Mouse (Mus musculus) neural tube, embryonic 15.5 days (tissue): ENCODE data around the gene Exosc1. TPM values are rescaled to one million over a fixed set of nuclear protein-coding genes. Genes with fewer than 3 reads are reported as not detected.
A peak's percentile ranks its signal among the peaks of the same experiment; 100 is the strongest.

ENCODE experiments used
- ATAC-seq: fragments of 200-750 bp; cut with Nextera tagmentation; 2 replicates; pipeline ENCODE4 v1.8.0; 2017; ENCODE audit warnings: mild to moderate bottlenecking, moderate TSS enrichment, moderate library complexity; ENCODE audit not compliant: low FRiP score
- H3K27ac ChIP-seq: fragments of 300-500 bp; sonication (generic); replicated peaks from 2 replicates; pipeline ENCODE4 v1.5.1; 2015; ENCODE audit warnings: mild to moderate bottlenecking, inconsistent platforms
- H3K27me3 ChIP-seq: fragments of 300-500 bp; sonication (generic); replicated peaks from 2 replicates; pipeline ENCODE4 v1.6.1; 2015; ENCODE audit warnings: inconsistent platforms
- H3K36me3 ChIP-seq: fragments of 300-500 bp; sonication (generic); 2 replicates; pipeline ENCODE4 v1.6.1; 2015; ENCODE audit warnings: inconsistent platforms
- H3K4me1 ChIP-seq: fragments of 300-500 bp; sonication (generic); 2 replicates; pipeline ENCODE4 v1.6.1; 2015; ENCODE audit warnings: inconsistent platforms
- H3K4me2 ChIP-seq: fragments of 300-500 bp; sonication (generic); 2 replicates; pipeline ENCODE4 v1.6.1; 2015; ENCODE audit warnings: inconsistent platforms, mild to moderate bottlenecking, moderate library complexity
- H3K4me3 ChIP-seq: fragments of 300-500 bp; sonication (generic); replicated peaks from 2 replicates; pipeline ENCODE4 v1.5.1; 2015; ENCODE audit warnings: mild to moderate bottlenecking, inconsistent platforms
- H3K9ac ChIP-seq: fragments of 300-500 bp; sonication (generic); replicated peaks from 2 replicates; pipeline ENCODE4 v1.6.1; 2015; ENCODE audit warnings: mild to moderate bottlenecking, inconsistent platforms
- H3K9me3 ChIP-seq: fragments of 300-500 bp; sonication (generic); replicated peaks from 2 replicates; pipeline ENCODE4 v1.6.1; 2016; ENCODE audit warnings: inconsistent platforms
- WGBS: fragments of 180-500 bp; shearing (Covaris S2); methylation state at CpG from one replicate; pipeline ENCODE4 v1.1.7; 2015; ENCODE audit warnings: mixed read lengths; 5-methylcytosine and 5-hydroxymethylcytosine counted together
- polyA plus RNA-seq: library from polyadenylated mRNA; unstranded; fragments of >200 nt; fragmentation: Nextera tagmentation; extraction: Ambion mirVana; gene quantifications from 2 replicates; pipeline ENCODE4 v1.2.1, GENCODE M21; 2015

Exosc1 gene
- polyA plus RNA-seq: 59.7 and 61.4 TPM in 2 replicates

DNA sequence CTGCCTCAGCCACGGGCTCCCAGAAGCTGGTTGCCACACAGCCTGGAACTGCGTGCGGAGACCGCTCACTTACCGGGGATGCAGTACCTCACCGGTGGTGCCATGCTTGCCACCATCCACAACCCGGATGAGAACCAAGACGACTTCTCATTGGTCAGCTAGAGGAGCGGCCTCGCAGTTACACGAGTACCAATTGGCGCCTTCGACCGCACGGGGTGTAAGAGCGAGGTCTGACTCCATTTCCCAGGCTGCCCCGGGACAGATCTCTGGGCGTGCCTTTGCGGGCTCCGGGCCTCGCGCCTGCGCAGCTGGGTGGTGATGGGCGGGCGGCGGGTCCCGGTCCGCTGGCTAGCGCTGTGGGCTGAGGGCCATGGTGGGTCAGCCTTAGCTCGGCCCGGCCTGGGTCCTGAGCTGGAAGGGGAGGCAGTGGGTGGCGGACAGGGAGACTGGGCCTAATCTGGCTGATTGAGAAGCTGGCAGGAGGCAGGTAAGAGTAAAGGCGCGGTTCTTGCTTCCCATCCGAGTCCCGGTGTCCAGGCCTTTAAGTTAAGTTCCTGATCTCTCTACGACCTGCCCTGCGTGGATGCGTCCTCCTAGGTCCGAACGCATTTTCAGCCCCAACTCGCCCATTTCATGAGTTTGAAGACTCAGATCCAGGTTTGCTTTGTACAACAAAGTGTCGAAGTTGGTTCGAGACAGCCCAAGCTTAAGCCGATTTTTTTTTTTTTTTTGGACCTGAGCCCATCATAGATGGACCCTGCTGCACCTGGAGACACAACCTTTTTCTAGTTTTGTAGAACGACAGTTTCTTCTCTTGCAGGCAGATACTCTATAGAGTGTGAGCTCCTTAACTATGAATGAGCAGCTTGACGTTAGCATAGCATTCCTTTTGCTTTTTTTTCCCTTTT, at the start of gene Exosc1, which contains the start of gene Zdhhc16:
Gene Exosc1, minus strand, starts transcription at position 245 of the 908 bp plus-strand sequence.
Gene Zdhhc16, plus strand, starts transcription at position 302 of the 908 bp plus-strand sequence.
- Histone ChIP-seq H3K9me3 (no peaks in the 10 kb centered on the region), H3K4me3 (peak within 1 kb of the TSS; percentile 88), H3K27me3 (no peaks in the 10 kb centered on the region), H3K4me1 (peaks cover 27% of the 10 kb centered on the region), H3K36me3 (peaks cover 29% of the 10 kb centered on the region), H3K27ac (peak within 1 kb of the TSS; percentile 81), H3K4me2 (peak within 1 kb of the TSS; percentile 91), H3K9ac (peak within 1 kb of the TSS; percentile 80)
- peak; percentile 100 for ATAC-seq
- WGBS: under 1% methylated on average over 47 of the region's 47 CpGs

DNA sequence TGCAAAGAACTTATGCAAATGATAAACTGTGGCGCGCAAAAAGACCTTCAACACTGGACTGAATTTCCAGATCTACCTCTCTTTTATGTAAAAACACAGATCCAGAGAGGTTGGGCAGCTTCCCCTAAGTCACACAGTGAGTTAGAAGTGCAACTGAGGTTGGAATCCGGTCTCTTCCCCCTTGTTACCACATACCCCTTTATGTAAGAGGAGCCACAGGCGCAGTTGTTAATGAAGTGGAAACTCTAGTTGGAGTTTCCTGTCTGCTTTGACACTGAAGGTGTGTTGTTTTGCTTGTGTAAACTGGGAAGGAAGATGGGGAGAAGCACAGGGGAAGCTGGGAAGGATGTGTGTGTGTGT, 49.5 kb upstream of the Exosc1 start:
- H3K4me1 ChIP-seq: peaks cover 34% of the 10 kb centered on the region
- H3K4me2 ChIP-seq: peak overlapping the region; percentile 93
- H3K27me3 ChIP-seq: peaks cover 11% of the 10 kb centered on the region
- H3K36me3 ChIP-seq: no peaks in the 10 kb centered on the region
- H3K9ac ChIP-seq: peak overlapping the region; percentile 61
- no peak for ATAC-seq
- H3K4me3 ChIP-seq: peak overlapping the region; percentile 96
- WGBS: 7% methylated on average over 4 of the region's 4 CpGs
- H3K27ac ChIP-seq: 0 out of 2 replicates have a peak overlapping the region, but pooled peaks have one; percentile 91
- H3K9me3 ChIP-seq: no peaks in the 10 kb centered on the region

DNA sequence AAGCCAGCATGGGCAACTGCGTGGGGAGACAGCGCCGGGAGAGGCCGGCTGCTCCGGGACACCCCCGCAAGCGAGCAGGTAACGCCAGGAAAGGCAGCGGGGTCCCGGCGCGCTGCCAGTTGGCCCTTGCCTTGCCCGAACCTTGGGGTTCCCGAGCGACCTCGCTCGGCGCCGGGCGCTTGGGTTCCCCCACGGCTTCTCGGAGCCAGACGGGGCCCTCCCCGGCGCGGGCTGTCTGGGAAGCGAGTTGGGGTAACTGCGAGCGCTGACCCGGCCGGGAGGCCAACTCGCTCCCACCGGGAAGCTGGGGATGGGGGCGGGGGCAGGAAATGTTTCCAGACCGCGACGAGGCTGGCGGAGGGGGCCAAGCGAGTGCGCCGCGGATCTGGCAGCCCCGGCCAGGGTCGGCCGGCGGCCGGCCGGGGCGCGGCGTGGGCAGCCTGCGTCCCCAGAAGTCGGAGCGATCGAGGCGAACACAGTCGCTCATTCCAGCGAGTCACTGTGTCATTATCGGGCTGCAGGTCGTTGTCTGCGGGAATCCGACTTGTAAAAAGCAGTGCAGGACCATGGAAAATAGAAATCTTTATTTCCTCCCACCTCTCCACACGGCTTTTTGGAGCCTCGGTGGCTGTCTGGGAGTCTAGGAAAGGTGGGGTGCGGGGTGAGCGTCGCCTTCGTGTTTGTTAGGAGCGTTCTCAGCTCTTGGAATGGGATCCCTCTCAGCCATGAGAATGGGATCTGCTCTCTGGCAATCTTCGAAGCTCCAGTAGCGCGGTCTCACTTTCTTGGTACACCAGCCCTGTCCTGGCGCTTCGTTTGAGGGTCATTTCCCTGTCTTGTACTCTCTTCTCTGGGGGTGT, 48.9 kb upstream of the Exosc1 start:
- peak overlapping the region; percentile 61 for H3K9ac ChIP-seq
- H3K27me3 ChIP-seq: peaks cover 11% of the 10 kb centered on the region
- H3K4me3 ChIP-seq: peak overlapping the region; percentile 96
- no peak for ATAC-seq
- peaks cover 37% of the 10 kb centered on the region for H3K4me1 ChIP-seq
- H3K27ac ChIP-seq: peak overlapping the region; percentile 91
- WGBS: 1% methylated on average over 73 of the region's 74 CpGs
- no peaks in the 10 kb centered on the region for H3K9me3 ChIP-seq
- no peaks in the 10 kb centered on the region for H3K36me3 ChIP-seq
- H3K4me2 ChIP-seq: peak overlapping the region; percentile 93

DNA sequence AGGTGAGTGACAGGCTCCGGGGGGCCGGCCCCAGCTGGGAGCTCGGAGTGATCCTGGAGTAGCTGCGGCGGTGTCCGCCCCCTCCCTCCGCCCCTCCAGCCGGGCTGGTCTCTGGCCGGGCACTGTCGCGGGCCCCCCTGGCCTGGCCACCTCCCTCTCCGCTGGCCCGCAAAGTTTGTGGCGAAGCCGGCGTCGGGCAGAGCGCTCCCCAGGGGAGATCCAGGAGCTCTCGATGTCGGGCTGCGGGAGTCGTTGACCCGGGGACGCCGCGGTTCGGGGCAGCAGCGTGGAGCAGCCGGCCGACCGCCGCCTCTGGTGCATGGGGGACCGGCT, 48.3 kb upstream of the Exosc1 start, which contains the start of gene Ubtd1:
Gene Ubtd1, plus strand, starts transcription at position 169 of the 333 bp plus-strand sequence.
- WGBS: 1% methylated on average over 31 of the region's 33 CpGs
- no peak for ATAC-seq
- H3K4me3 ChIP-seq: peak within 1 kb of the TSS; percentile 96
- H3K27me3 ChIP-seq: peaks cover 11% of the 10 kb centered on the region
- H3K27ac ChIP-seq: peak within 1 kb of the TSS; percentile 91
- no peaks in the 10 kb centered on the region for H3K9me3 ChIP-seq
- H3K4me2 ChIP-seq: peak within 1 kb of the TSS; percentile 93
- no peaks in the 10 kb centered on the region for H3K36me3 ChIP-seq
- peak within 1 kb of the TSS; percentile 86 for H3K9ac ChIP-seq
- peaks cover 40% of the 10 kb centered on the region for H3K4me1 ChIP-seq

DNA sequence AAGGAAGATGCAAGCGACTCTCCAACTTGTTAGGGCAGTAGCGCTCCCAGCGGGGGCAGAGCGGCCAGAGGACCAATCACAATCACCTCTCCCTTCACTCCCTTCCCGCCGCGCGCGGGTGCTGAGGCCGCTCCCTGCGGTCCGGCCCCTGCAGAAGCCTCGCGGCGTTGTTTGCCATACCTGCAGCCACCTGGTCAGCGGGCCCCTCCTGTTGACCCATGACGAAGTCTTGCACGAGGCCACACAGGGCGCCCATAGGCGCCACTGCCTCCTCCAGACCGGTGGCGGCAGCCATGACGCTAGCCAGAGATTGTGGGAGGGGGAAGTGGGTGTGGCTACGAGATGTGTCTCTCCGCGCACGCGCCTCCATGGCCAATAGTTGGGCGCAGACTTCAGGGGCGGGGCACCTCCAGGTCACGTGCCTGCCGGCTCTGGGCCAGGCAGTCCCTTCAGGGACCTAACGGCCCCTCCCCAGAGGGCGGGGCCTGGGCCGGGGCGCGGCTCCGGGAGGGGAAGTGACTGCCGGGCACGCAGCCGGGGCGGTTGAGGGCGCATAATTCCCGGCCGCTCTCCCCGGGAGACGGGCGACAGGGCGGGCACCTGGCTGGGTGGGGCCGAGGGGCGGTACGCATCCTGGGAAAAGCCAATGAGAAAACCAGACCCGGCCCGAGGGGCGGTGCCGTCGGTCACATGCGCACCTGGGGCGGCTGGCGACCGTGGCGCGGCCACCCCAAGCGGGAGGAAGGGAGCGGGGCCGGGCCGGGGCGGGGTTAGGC, 47.8 kb upstream of the Exosc1 start, which contains the start of gene Mms19:
Gene Mms19, minus strand, starts transcription at position 339 of the 776 bp plus-strand sequence.
- Histone ChIP-seq H3K4me3 (peak within 1 kb of the TSS; percentile 96), H3K4me2 (peak within 1 kb of the TSS; percentile 93), H3K27ac (peak within 1 kb of the TSS; percentile 91), H3K36me3 (no peaks in the 10 kb centered on the region), H3K4me1 (peaks cover 42% of the 10 kb centered on the region), H3K9ac (peak within 1 kb of the TSS; percentile 86), H3K27me3 (peaks cover 11% of the 10 kb centered on the region), H3K9me3 (no peaks in the 10 kb centered on the region)
- WGBS: under 1% methylated on average over 58 of the region's 68 CpGs
- ATAC-seq: peak; percentile 94

DNA sequence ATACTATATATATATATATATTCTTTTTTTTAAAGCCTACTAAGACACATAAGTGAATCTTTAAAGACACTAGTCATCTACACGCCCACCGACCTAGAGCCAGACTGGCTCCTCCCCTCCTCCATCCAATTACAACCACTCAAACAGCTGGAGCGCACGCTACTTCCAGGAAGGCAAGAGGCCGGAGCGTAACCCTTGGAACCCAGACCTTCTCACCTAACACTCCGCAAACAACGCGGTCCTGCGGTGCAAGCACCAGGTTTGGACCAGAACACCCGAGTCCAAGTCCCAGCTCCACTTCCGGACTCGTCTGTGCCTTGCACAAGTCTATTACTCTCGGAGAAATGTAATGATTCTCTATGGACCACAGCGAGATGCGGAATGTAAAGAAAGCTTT, 47.2 kb upstream of the Exosc1 start:
- H3K27me3 ChIP-seq: peaks cover 11% of the 10 kb centered on the region

DNA sequence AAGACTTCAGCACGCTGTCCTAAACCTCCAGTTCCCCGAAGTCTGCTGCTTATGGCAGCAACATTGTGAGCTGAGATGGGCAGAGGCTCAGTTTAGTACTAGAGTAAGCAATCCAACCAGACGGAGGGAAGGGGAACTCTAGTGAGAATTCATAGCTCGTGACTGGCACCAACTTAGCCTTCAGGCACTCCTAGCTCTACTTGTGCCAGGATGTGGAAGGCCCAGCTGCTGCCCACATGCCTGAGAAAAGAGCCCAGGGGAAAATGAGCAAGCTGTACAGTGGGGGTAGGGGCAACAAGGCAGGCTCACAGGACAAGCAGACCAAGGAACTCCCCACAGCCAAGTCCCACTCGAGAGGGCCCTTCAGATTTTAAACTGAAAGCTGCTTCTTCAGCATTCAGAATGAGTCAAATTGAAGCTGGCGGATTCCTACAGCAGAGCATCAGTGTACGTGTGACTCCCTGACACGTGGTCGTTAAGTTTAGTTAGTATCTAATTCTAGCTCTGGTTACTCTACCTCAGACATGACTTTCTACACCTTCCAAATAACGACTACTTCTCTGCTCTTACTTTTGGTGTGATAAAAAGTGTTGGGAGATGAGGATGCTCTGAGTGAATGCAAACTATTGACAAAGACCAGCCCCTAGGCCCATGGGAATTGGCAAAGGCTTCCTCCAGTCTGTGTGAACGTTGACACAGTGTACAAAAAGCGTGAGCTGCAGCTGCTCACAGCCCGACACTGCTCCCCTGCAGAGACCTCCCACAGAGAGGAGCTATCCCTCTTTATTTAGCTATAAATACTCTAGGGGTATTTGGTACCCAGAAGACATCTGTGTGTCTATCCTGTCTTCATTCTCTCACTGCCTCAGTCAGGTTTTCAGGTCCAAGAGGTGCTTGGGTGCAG, 40.9 kb upstream of the Exosc1 start:
- no peak overlapping the region for H3K4me2 ChIP-seq
- no peak for ATAC-seq
- no peak overlapping the region for H3K9ac ChIP-seq
- H3K9me3 ChIP-seq: no peaks in the 10 kb centered on the region
- peaks cover 31% of the 10 kb centered on the region for H3K4me1 ChIP-seq
- H3K4me3 ChIP-seq: no peak overlapping the region
- H3K27me3 ChIP-seq: no peaks in the 10 kb centered on the region
- H3K36me3 ChIP-seq: peaks cover 2% of the 10 kb centered on the region; the same call in 1 of the 2 replicates
- H3K27ac ChIP-seq: peak overlapping the region; percentile 56
- 36% methylated on average over 13 of the region's 13 CpGs for WGBS

More for the DNA sequence above, 47.2 kb upstream of the Exosc1 start:
- Histone ChIP-seq H3K9me3 (no peaks in the 10 kb centered on the region), H3K4me3 (peak overlapping the region; percentile 96), H3K9ac (peak overlapping the region; percentile 86), H3K36me3 (no peaks in the 10 kb centered on the region), H3K27ac (peak overlapping the region; percentile 91), H3K4me1 (peaks cover 42% of the 10 kb centered on the region), H3K4me2 (peak overlapping the region; percentile 93)
- no peak for ATAC-seq
- WGBS: under 1% methylated on average over 16 of the region's 16 CpGs

DNA sequence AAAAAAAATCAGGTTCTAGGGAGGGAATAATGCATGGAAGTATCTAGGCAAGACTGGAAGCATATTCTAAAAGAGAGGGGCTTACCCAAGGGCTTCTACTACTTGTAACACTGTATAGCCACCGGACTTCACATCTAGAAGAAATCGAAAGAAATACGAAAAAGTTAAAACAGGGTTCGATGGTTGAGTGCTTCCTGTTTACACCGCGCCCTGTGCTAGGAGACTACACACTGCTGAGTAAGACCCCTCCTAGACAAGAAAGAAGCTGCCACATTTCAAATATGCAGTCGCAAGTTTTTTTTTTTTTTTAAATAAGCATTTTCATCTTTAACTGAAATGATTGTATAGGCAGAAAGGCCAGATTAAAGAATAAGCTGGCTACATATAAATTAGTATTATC, 36.4 kb upstream of the Exosc1 start:
- Histone ChIP-seq H3K4me3 (no peak overlapping the region), H3K9me3 (no peaks in the 10 kb centered on the region), H3K36me3 (peaks cover 40% of the 10 kb centered on the region), H3K4me2 (no peak overlapping the region), H3K9ac (no peak overlapping the region), H3K27me3 (no peaks in the 10 kb centered on the region), H3K4me1 (peaks cover 9% of the 10 kb centered on the region), H3K27ac (no peak overlapping the region)
- no peak for ATAC-seq
- 96% methylated on average over 7 of the region's 7 CpGs for WGBS

DNA sequence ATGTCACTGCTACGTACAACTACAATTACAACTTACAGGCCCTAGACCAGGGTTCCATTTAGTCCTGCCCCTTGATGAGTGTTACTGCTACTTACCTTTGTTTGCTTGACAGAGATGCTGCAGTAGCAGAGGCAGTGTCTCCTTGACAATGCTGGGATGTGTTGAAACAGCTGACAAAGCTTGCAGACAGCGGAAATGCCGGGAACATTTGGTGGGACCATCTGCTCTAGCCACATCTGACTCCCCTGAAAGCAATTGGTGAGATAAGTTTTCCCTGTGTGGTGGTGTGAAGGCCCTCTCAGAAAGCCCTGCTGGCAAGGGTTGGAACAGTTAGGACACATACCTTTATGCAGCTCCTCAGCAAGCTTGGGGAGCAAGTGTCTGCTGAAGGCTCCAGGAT, 20.4 kb upstream of the Exosc1 start:
- no peak overlapping the region for H3K27ac ChIP-seq
- no peak for ATAC-seq

DNA sequence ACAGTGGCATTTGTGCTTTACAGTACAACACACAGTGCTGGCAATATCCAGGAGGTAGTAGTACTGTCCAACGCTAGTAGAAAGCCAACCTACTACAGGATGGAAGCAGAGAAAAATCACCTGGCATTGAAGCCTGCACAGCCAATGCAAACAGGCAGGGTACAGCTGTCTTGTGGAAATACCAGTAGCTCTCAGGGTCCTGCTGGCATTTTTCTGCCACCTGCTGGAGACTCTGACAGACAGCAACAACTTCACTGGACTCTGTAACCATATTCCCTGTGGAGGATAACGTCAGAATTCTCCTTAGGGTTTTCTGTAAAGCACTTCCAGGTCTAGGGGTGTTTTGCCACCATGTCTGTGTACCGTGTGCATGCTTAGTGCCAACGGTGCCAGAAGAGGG, 19.1 kb upstream of the Exosc1 start:
- no peaks in the 10 kb centered on the region for H3K9me3 ChIP-seq
- no peak overlapping the region for H3K27ac ChIP-seq
- 90% methylated on average over 4 of the region's 4 CpGs for WGBS
- no peak overlapping the region for H3K4me2 ChIP-seq
- no peaks in the 10 kb centered on the region for H3K4me1 ChIP-seq
- ATAC-seq: no peak
- peaks cover 91% of the 10 kb centered on the region for H3K36me3 ChIP-seq
- H3K27me3 ChIP-seq: no peaks in the 10 kb centered on the region
- no peak overlapping the region for H3K9ac ChIP-seq
- H3K4me3 ChIP-seq: no peak overlapping the region

More for the DNA sequence above, 20.4 kb upstream of the Exosc1 start:
- WGBS: 93% methylated on average over 3 of the region's 3 CpGs
- Histone ChIP-seq H3K4me2 (no peak overlapping the region), H3K9ac (no peak overlapping the region), H3K36me3 (peaks cover 92% of the 10 kb centered on the region), H3K4me3 (no peak overlapping the region), H3K27me3 (no peaks in the 10 kb centered on the region), H3K9me3 (no peaks in the 10 kb centered on the region), H3K4me1 (no peaks in the 10 kb centered on the region)
